Mouse (Mus musculus) myocyte (in vitro differentiated cells): ENCODE measurements around the gene Rps6kl1.

Experiments used
- POLR2A ChIP-seq: IDR thresholded peaks from one replicate; pipeline ENCODE4 v1.6.1; 2011; ENCODE audit warnings: low read depth, mild to moderate bottlenecking, control low read depth, moderate library complexity; ENCODE audit not compliant: insufficient read length
- TCF12 ChIP-seq: IDR thresholded peaks from one replicate; pipeline ENCODE4 v1.6.1; 2011; ENCODE audit warnings: mild to moderate bottlenecking, control low read depth; ENCODE audit not compliant: poor library complexity, insufficient read depth, severe bottlenecking

DNA sequence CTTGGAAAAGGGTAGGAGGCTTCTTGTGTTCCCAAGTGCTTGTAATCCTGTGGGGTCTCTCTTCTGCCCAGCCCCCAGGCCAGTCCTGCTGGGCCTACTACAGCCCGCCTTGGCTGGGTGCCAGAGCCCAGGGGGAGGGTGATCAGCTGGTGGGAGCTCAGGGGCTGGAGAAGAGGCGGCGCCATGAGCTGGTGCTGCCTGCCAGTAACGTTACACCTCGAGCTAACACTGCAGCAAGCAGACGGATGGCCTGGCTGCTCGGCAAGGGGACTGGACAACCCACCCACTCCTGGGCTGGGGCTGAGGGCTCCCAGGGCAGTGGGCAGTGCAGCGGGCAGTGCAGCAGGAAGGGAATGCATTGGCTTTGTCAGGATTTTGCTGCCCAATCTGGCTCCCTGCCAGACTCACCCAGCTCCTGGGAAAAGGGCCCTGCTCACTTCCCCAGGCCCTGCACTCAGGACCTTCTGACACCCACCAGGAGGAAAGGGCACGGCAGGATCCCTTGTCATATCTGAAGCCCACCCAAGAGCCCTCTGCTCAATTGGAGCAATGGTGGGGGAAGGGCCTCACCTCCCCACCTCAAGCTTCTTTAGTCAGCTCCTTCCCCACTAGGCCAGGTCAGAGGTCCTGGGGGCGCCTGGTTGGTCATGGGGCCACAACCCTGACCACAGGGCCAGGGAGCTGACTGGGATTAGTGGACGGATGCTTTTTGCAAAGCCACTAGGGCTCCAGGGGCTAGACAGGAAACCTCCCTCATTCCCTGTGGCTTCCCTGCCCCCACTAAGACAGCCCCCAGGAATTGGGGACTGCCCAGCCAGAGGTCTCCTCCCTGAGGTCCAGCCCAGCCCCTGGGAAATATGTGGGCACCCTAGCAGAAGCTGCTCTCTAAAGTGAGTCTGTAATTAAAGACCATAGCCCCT is 25.1 kb upstream of the Rps6kl1 start:
- no peak for TF ChIP-seq TCF12
- TF ChIP-seq POLR2A = peak; percentile 87
